Mouse (Mus musculus): Measurements from ENCODE around the gene Hcrtr2. TPM values are rescaled to one million over a fixed set of nuclear protein-coding genes. Genes with fewer than 3 reads are reported as not detected.

The Hcrtr2 gene
- total RNA-seq, 2 experiments from 2014 or later, result 2.2 to 3.4 TPM

GRCm38 (mm10) chr9:76236626-76237025, 87.0 kb downstream of the Hcrtr2 start:
- peak; percentile 47 to 85 for DNase-seq (ENCODE audit: low spot score in 2 of 2)

DNA sequence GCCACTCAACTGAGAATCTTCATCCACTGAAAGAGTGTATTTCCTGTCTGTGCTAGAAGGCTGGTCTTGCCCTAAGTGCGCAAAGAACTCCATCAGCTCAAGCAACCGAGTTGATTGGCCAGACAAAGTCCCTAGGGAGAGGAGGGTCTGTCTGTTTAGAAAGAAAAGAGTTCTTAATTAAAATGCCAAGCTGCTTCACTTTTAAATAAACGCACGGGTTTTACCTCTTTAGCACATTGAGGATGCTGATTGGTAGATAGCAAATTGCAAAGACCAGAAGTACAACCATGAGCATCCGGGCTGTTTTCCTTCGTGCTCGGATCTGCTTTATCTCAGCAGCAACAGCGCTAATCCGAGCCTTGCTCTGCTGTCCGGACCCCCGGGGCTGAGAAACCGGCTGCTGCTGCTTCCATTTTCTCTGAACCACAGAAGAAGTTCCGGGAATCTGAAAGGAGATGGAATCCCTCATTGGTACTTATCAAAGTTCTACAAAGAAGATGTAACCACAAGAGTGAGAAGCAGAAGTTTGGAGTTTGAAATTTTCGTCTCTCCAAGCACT, 87.6 kb downstream of the Hcrtr2 start:
- DNase-seq (ENCODE audit: low spot score in 2 of 2), result no peak

GRCm38 (mm10) chr9:76234899-76235298, 88.8 kb downstream of the Hcrtr2 start:
- no peak for DNase-seq (ENCODE audit: low spot score in 2 of 2)

GRCm38 (mm10) chr9:76230400-76230799, 93.3 kb downstream of the Hcrtr2 start:
- no peak for DNase-seq (ENCODE audit: low spot score in 2 of 2)

- DNase-seq (ENCODE audit: low spot score in 2 of 2), result no peak
Observed at GRCm38 (mm10) chr9:76217178-76217975, 106.3 kb downstream of the Hcrtr2 start.

DNA sequence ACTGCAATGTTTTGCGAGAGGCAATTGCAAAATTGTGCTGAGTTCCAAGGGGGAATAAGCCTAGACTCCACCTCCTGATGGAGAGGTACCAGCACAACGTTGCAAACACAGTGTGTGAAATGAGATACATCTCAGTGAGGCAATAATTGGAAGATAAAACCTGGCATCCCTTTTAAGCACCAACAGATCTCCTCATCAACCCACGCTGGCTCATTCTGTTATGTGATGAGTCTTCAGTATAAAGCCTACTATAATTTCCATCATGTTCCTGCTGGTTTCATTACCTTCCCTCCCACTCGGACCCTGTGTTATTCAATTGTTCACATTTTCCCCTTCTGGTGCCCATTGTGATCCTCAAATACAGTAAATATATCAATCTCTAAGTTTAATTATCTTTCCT, 109.0 kb downstream of the Hcrtr2 start:
- DNase-seq (ENCODE audit: low spot score in 2 of 2), result peak; percentile 11 to 72

DNA sequence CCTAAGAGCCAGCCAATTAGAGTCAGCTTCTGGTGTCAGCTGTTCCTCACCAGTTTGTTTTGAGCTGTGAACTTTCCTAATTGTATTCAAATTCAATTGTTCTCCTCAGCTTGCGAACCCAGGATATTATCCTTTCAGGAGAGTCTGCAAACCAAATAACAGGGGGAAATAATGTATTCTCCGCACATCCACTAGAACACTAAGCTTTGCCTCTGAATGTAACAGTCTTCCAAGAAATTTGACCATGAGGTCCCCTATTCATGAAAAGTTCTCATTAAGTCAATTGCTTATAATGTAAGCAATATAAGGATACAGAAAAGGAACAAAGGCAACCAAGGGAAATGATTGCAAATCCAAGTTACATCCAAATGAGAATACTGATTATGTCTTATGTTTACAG, 110.1 kb downstream of the Hcrtr2 start, which contains the start of gene Gfral:
Gene Gfral, minus strand, starts transcription at position 101 of the 400 bp plus-strand sequence.
- no peak for DNase-seq (ENCODE audit: low spot score in 2 of 2)

DNA sequence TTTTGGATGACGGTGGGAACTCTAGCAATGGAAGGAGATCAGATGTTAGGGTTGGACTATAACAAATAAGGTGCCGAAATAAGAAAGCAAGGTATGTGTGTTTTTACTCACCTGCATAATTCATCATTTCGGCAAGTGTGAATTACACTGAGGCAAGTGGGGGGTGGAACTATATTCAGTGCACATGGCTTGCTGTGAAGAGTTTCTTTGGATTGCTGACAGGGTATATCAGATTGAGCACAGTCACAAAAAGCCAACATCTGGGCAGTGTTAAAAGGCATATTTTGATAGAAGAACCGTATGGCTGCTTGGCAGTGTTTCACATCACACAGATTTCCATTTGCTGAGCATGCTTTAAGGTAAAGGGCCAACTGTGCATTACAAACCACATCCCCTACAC, 126.7 kb downstream of the Hcrtr2 start:
- DNase-seq (ENCODE audit: low spot score in 2 of 2), result no peak

DNA sequence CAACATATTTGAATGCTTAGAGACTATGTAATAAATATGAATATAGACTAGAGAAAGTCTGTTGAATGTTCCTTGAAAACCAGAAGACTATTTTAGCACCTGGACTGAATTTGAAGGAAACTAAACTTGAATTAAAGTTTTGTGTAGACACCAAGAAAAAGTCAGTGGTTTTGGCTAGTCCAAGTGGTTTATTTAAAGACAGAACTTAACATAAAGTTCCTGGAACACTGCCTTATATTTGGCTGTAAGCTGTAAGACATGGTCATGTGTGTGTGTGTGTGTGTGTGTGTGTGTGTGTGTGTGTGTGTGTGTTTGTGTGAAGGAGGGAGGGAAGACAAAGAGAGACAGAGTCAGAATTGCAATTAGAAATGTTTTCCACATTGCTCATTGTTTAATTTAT, 144.4 kb downstream of the Hcrtr2 start:
- no peak for DNase-seq (ENCODE audit: low spot score in 2 of 2)

Other genes starting within 250 kb of the Hcrtr2 start
- not detected for gene Gfral, start 110.2 kb downstream of the Hcrtr2 start, total RNA-seq (2021)
- under 1 TPM; 0.10 TPM for gene Fam83b, start 243.3 kb upstream of the Hcrtr2 start, total RNA-seq (2021)

Measured in layer of hippocampus, adult 18-20 months (tissue).